Mouse (Mus musculus): ENCODE results near the gene Jak1.

Jak1 gene

DNA sequence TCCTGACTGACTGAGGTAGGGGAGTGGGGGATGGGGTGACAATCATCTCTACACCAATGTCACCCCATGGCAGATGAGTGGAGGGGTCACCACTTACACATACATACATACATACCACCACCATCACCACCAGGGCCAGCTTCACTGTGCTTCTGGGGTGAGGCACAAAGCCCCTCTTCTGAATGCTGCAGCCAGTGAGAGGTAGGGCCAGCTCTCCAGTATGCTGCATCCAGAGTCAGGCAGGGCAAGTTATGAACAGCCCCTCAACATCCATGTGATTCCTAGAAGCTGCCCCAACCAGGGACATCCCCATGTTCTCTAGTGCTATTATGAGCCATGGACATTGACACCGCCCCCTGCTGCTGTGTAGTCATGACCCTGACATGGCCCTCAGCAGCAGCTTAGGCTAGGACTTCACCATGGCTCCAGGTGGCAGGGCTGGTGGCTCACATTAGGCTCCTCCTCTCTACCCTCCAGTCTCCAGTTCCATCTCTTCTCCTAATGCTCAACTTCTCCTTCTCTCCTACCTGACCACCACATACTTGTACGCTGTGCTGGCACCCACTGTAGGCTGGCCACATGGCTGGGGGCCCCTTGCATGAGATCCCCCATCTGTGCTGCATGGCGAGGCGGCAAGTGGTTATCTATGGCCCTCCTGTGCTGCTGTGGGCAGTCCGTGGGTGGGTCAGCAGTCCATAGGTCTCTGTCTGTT is 24.8 kb downstream of the Jak1 start:
- in situ Hi-C loops (cut with MboI, MseI), result no loop called here

- in situ Hi-C loops (cut with MboI, MseI), result loop anchor here (5.0 kb wide), 1 partner anchor 57 kb away; no protein-coding TSS in a partner anchor
Observed at GRCm38 (mm10) chr4:101239313-101240162, 25.5 kb downstream of the Jak1 start.

DNA sequence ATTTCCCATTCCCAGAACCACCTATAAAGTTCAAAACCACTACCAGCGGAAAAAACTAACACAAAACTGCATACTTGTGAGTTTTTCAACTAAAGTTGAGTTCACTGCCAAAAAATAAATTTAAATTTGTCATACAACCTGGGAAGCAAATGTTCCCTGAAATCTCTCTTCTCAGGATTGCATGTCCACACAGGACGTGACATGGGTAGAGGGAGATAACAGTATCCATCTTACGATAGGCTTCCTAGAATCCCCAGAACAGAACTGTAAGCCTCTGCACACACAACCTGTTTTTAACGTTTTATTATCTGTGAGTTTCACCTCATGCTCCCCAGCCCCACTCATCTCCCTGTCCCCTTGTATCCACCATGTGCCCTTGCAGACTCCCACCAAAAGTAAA is 26.5 kb downstream of the Jak1 start:
- in situ Hi-C loops (cut with MboI, MseI), result loop anchor here (5.0 kb wide), 1 partner anchor 56 kb away; no protein-coding TSS in a partner anchor

- in situ Hi-C loops (cut with MboI, MseI), result loop anchor here (5.0 kb wide), 1 partner anchor 54 kb away; no protein-coding TSS in a partner anchor
Observed at GRCm38 (mm10) chr4:101236797-101237196, 28.3 kb downstream of the Jak1 start.

DNA sequence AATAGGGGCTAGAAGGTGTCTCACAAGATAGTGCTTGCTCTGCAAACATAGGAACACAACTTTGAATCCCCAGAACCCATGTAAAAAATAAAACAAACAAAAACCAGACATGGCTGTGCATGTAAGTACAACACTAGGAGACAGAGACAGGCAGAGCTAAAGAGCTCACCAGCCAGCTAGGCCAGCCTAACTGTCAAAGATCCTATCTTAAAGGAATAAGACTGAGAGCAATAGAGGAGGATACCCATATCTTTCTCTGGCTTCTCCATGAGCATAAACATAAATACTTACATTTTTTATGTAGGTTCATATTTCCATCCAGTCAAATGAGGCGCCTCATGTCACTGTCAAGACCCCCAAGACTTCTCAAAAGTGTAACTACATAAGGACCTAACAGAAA is 29.1 kb downstream of the Jak1 start:
- in situ Hi-C loops (cut with MboI, MseI), result loop anchor here (5.0 kb wide), 1 partner anchor 54 kb away; no protein-coding TSS in a partner anchor

- in situ Hi-C loops (cut with MboI, MseI), result loop anchor here (5.0 kb wide), 1 partner anchor 52 kb away; no protein-coding TSS in a partner anchor
Observed at GRCm38 (mm10) chr4:101234753-101235152, 30.3 kb downstream of the Jak1 start.

GRCm38 (mm10) chr4:101234332-101234731 is 30.8 kb downstream of the Jak1 start:
- in situ Hi-C loops (cut with MboI, MseI), result no loop called here

- in situ Hi-C loops (cut with MboI, MseI), result no loop called here
Observed at GRCm38 (mm10) chr4:101230621-101231020, 34.5 kb downstream of the Jak1 start.

GRCm38 (mm10) chr4:101227398-101227797 is 37.7 kb downstream of the Jak1 start:
- in situ Hi-C loops (cut with MboI, MseI), result no loop called here

- in situ Hi-C loops (cut with MboI, MseI), result no loop called here
Observed at GRCm38 (mm10) chr4:101225984-101226383, 39.1 kb downstream of the Jak1 start.

DNA sequence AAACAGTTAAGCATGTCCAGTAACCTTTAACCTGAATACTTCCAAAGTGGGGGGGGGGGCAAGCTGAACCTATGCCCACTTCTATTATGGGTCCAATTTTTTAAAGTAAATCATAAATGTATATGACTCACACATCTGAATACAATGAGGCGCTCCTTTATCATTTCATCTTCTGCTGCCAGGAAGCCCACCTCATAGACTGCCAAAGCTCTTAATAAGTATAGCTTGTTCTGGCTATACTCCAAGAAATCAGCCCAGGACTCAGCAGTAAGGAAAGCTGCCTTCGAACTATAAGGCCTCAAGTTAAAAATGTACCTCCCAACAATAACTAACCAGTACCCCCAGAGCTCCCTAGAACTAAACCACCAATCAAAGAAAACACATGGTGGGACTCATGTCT is 44.1 kb downstream of the Jak1 start:
- in situ Hi-C loops (cut with MboI, MseI), result loop anchor here (5.0 to 25.0 kb wide), 3 partner anchors 36 to 1291 kb away; no protein-coding TSS in a partner anchor

- in situ Hi-C loops (cut with MboI, MseI), result loop anchor here (5.0 to 25.0 kb wide), 3 partner anchors 37 to 1292 kb away; no protein-coding TSS in a partner anchor
Observed at GRCm38 (mm10) chr4:101219839-101220238, 45.2 kb downstream of the Jak1 start.

GRCm38 (mm10) chr4:101217026-101217540 is 48.0 kb downstream of the Jak1 start:
- in situ Hi-C loops (cut with MboI, MseI), result loop anchor here (25.0 kb wide), 1 partner anchor 1295 kb away; no protein-coding TSS in a partner anchor

GRCm38 (mm10) chr4:101216286-101216685 is 48.8 kb downstream of the Jak1 start:
- in situ Hi-C loops (cut with MboI, MseI), result loop anchor here (25.0 kb wide), 1 partner anchor 1296 kb away; no protein-coding TSS in a partner anchor

DNA sequence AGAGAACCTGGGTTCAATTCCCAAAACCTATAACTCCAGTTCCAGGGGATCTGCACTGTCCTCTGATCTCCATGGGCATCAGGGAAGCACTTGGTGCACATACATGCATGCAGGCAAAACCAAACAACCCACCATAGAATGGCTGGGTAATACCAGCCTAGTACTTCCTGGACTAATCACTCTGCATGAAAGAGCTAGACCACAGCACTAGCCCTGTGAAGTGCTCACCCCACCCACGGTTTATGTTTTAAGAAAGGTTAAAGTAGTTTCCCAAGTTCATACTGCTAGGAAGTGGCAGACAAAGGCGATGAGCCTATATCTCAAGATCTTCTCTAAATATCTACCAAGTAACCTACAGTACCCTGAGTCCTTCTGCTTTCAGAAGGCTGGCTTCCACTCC is 51.6 kb downstream of the Jak1 start:
- in situ Hi-C loops (cut with MboI, MseI), result loop anchor here (25.0 kb wide), 1 partner anchor 1299 kb away; no protein-coding TSS in a partner anchor

GRCm38 (mm10) chr4:101207492-101207891 is 57.6 kb downstream of the Jak1 start:
- in situ Hi-C loops (cut with MboI, MseI), result loop anchor here (25.0 kb wide), 1 partner anchor 1305 kb away; no protein-coding TSS in a partner anchor

- in situ Hi-C loops (cut with MboI, MseI), result loop anchor here (25.0 kb wide), 1 partner anchor 1309 kb away; no protein-coding TSS in a partner anchor
Observed at GRCm38 (mm10) chr4:101203518-101203917, 61.6 kb downstream of the Jak1 start.

DNA sequence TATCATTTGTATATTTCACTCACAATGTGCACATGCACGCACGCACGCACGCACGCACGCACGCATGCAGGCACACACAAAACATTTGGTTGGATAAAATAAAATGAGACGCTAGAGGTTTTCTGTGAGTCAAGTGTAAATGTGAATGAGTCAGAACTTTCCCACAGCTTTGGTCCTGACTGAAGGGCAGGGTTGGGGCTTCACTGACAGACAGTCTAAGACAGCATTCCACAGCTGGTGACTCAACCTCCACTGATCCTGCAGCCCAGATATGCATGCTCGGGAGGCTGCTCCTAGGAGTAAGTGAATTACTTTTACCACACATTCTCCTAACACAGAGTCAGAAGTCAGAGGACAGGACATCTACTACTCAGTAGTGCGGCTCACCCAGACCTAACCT is 62.5 kb downstream of the Jak1 start:
- in situ Hi-C loops (cut with MboI, MseI), result loop anchor here (25.0 kb wide), 1 partner anchor 1310 kb away; no protein-coding TSS in a partner anchor

- in situ Hi-C loops (cut with MboI, MseI), result loop anchor here (25.0 kb wide), 1 partner anchor 1313 kb away; no protein-coding TSS in a partner anchor
Observed at GRCm38 (mm10) chr4:101199433-101200081, 65.5 kb downstream of the Jak1 start.

DNA sequence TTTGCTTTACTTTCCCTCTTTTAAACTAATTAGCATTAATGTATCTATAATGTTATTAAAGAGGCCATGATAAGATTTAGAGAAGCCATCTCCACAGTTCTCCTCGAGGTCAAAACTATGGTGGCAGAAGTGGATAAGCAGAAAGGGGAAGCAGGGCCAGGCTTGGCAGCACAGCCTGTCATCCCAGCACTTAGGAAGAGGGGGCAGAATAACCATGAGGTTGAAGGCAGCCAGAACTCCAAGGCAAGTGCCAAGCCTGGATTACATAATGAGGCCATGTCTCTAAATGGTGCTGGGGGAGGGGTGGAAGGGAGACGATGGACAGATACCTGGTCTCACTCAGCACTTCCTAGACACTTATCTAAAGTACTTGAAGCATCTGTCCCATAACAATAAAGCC is 66.7 kb downstream of the Jak1 start:
- in situ Hi-C loops (cut with MboI, MseI), result no loop called here

Measured in T-helper 1 cell (primary cell).